Mouse (Mus musculus) kidney, postnatal 0 days (tissue): ENCODE results near the gene Xrcc1. TPM values are rescaled to one million over a fixed set of nuclear protein-coding genes. Genes with fewer than 3 reads are reported as not detected.
A peak's percentile ranks its signal among the peaks of the same experiment; 100 is the strongest.

Source experiments
- ATAC-seq: fragments of 200-750 bp; cut with Nextera tagmentation; replicated peaks from 2 replicates; pipeline ENCODE4 v1.8.0; 2017; ENCODE audit warnings: low read depth, moderate number of reproducible peaks, moderate TSS enrichment, moderate library complexity; ENCODE audit not compliant: low FRiP score
- DNase-seq: peaks from one replicate; pipeline ENCODE4 v3.0.0-alpha.2; 2016; ENCODE audit warnings: low spot score
- H3K27ac ChIP-seq: fragments of 300-500 bp; sonication (generic); 2 replicates; pipeline ENCODE4 v1.5.1; 2014; ENCODE audit warnings: mild to moderate bottlenecking
- H3K27me3 ChIP-seq: fragments of 300-500 bp; sonication (generic); 2 replicates; pipeline ENCODE4 v1.6.1; 2014; ENCODE audit warnings: low read length, mixed read lengths; ENCODE audit not compliant: insufficient read depth
- H3K36me3 ChIP-seq: fragments of 300-500 bp; sonication (generic); 2 replicates; pipeline ENCODE4 v1.6.1; 2014; ENCODE audit warnings: low read length, mixed read lengths; ENCODE audit not compliant: insufficient read depth
- H3K4me1 ChIP-seq: fragments of 300-500 bp; sonication (generic); replicated peaks from 2 replicates; pipeline ENCODE4 v1.6.1; 2014; ENCODE audit warnings: antibody characterized with exemption, low read length, mixed read lengths; ENCODE audit not compliant: insufficient read depth
- H3K4me2 ChIP-seq: fragments of 300-500 bp; sonication (generic); 2 replicates; pipeline ENCODE4 v1.6.1; 2014; ENCODE audit warnings: mild to moderate bottlenecking, low read length, moderate library complexity, mixed read lengths
- H3K4me3 ChIP-seq: fragments of 300-500 bp; sonication (generic); replicated peaks from 2 replicates; pipeline ENCODE4 v1.5.1; 2014; ENCODE audit warnings: low read depth, low read length
- H3K9ac ChIP-seq: fragments of 300-500 bp; sonication (generic); 2 replicates; pipeline ENCODE4 v1.6.1; 2014; ENCODE audit warnings: low read depth, low read length
- H3K9me3 ChIP-seq: fragments of 300-500 bp; sonication (generic); replicated peaks from 2 replicates; pipeline ENCODE4 v1.6.1; 2016; ENCODE audit warnings: low read length, inconsistent platforms, mixed read lengths
- CTCF ChIP-seq: IDR thresholded peaks from 2 replicates; pipeline ENCODE4 v1.5.1; 2016; ENCODE audit warnings: antibody characterized with exemption, low read depth, mild to moderate bottlenecking, moderate library complexity
- WGBS: fragments of 180-500 bp; shearing (Covaris S2); extraction: QIAGEN DNeasy Blood & Tissue Kit; methylation state at CpG from one replicate; pipeline ENCODE4 v1.1.7; 2014; 5-methylcytosine and 5-hydroxymethylcytosine counted together
- polyA plus RNA-seq: library from polyadenylated mRNA; unstranded; fragments of >200 nt; fragmentation: Nextera tagmentation; extraction: Ambion mirVana; gene quantifications from 2 replicates; pipeline ENCODE4 v1.2.1, GENCODE M21; 2015

The Xrcc1 gene
- 58.4 and 63.6 TPM in 2 replicates for polyA plus RNA-seq

- ATAC-seq (peak; percentile 1; the same call in 1 of the 2 replicates), DNase-seq (no peak)
- no peaks in the 10 kb centered on the region for H3K27me3 ChIP-seq
- H3K4me1 ChIP-seq = peaks cover 7% of the 10 kb centered on the region
- 21% methylated on average over 13 of the region's 13 CpGs for WGBS
- no peak for TF ChIP-seq CTCF
- H3K4me2 ChIP-seq = peak within 1 kb of the TSS; percentile 74
- peaks cover 13% of the 10 kb centered on the region; the same call in 1 of the 2 replicates for H3K36me3 ChIP-seq
- H3K27ac ChIP-seq = peak within 1 kb of the TSS; percentile 93
- H3K9me3 ChIP-seq = no peaks in the 10 kb centered on the region
- H3K4me3 ChIP-seq = peak within 1 kb of the TSS; percentile 85
- peak within 1 kb of the TSS; percentile 86 for H3K9ac ChIP-seq
Observed at GRCm38 (mm10) chr7:24546068-24546614, at the start of gene Xrcc1, which contains the start of gene Pinlyp. Xrcc1 (plus strand) TSS chr7:24546289. Pinlyp (minus strand) TSS chr7:24546118.

DNA sequence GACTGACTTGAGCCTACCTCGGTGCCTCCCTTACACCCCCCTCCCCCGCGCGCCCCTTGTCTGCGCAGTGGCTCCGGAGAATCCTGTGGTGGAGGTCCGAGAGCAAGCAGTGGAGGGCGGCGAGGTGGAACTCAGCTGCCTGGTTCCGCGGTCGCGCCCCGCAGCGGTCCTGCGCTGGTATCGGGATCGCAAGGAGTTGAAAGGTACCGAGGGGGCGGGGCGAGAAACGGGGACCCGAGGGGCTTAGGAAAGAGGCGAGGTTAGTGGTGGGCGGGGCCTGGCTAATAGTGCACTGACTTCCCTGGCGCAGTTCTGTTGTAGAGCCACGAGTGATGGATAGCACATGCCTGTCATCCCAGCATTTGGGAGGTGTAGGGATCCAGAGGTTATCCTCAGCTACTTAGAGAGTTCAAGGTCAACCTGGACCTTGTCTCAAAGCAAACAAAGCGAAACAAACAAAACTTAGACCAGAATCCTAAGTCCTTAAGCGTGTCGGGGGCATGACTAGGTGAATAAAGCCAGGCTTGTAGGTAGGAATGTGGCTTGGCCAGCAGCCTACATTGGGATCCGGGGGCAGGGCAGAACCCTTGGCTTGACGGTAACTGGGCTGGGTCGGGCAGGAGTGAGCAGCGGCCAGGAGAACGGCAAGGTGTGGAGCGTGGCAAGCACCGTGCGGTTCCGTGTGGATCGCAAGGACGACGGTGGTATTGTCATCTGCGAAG, 46.1 kb upstream of the Xrcc1 start:
- 0 out of 2 replicates have a peak, but pooled peaks cover 11% of the 10 kb centered on the region for H3K27me3 ChIP-seq
- H3K4me1 ChIP-seq = peaks cover 8% of the 10 kb centered on the region; the same call in 1 of the 2 replicates
- no peaks in the 10 kb centered on the region for H3K9me3 ChIP-seq
- DNase-seq (peak; percentile 70), ATAC-seq (peak; percentile 70)
- H3K27ac ChIP-seq = no peak overlapping the region
- H3K9ac ChIP-seq = 0 out of 2 replicates have a peak overlapping the region, but pooled peaks have one; percentile 2
- H3K36me3 ChIP-seq = no peaks in the 10 kb centered on the region
- peak; percentile 10; the same call in 1 of the 2 replicates for TF ChIP-seq CTCF
- peak overlapping the region; percentile 26; the same call in 1 of the 2 replicates for H3K4me3 ChIP-seq
- H3K4me2 ChIP-seq = peak overlapping the region; percentile 59
- 9% methylated on average over 43 of the region's 43 CpGs for WGBS

GRCm38 (mm10) chr7:24500929-24501328, 45.2 kb upstream of the Xrcc1 start:
- DNase-seq (no peak), ATAC-seq (no peak)
- H3K9ac ChIP-seq = no peak overlapping the region

DNA sequence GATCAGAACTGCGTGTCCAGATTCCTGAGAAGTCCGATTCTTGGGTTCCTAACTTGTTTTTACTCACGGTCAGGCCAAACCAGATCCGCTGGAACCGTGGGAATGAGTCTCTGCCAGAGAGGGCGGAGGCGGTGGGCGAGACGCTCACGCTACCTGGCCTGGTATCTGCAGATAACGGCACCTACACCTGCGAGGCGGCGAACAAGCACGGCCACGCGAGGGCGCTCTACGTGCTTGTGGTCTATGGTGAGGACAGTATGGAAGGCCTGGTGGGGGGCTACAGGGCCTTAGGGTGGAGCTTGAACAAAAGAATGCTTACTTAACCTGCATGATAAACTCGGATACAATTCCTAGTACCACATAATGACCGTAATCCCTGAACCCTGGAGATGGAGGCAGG, 44.6 kb upstream of the Xrcc1 start:
- TF ChIP-seq CTCF = peak; percentile 35; the same call in 1 of the 2 replicates
- no peak overlapping the region for H3K4me2 ChIP-seq
- ATAC-seq = no peak
- WGBS = 64% methylated on average over 21 of the region's 21 CpGs
- no peaks in the 10 kb centered on the region for H3K36me3 ChIP-seq
- H3K4me1 ChIP-seq = peaks cover 8% of the 10 kb centered on the region; the same call in 1 of the 2 replicates
- 0 out of 2 replicates have a peak, but pooled peaks cover 11% of the 10 kb centered on the region for H3K27me3 ChIP-seq
- no peak overlapping the region for H3K9ac ChIP-seq
- H3K27ac ChIP-seq = no peak overlapping the region
- DNase-seq = no peak
- no peaks in the 10 kb centered on the region for H3K9me3 ChIP-seq
- H3K4me3 ChIP-seq = no peak overlapping the region

More at GRCm38 (mm10) chr7:24500929-24501328, 45.2 kb upstream of the Xrcc1 start:
- Histone ChIP-seq H3K4me2 (no peak overlapping the region), H3K4me1 (peaks cover 8% of the 10 kb centered on the region; the same call in 1 of the 2 replicates), H3K9me3 (no peaks in the 10 kb centered on the region), H3K27ac (no peak overlapping the region), H3K36me3 (no peaks in the 10 kb centered on the region), H3K27me3 (0 out of 2 replicates have a peak, but pooled peaks cover 11% of the 10 kb centered on the region), H3K4me3 (no peak overlapping the region)
- 49% methylated on average over 7 of the region's 7 CpGs for WGBS
- TF ChIP-seq CTCF = peak; percentile 49

GRCm38 (mm10) chr7:24504004-24504403, 42.1 kb upstream of the Xrcc1 start:
- H3K36me3 ChIP-seq = no peaks in the 10 kb centered on the region
- TF ChIP-seq CTCF = no peak
- no peak overlapping the region for H3K9ac ChIP-seq
- WGBS = 27% methylated on average over 9 of the region's 10 CpGs
- no peak overlapping the region for H3K4me3 ChIP-seq
- DNase-seq (no peak), ATAC-seq (no peak)
- H3K4me1 ChIP-seq = peaks cover 11% of the 10 kb centered on the region; the same call in 1 of the 2 replicates
- no peak overlapping the region for H3K4me2 ChIP-seq
- 0 out of 2 replicates have a peak, but pooled peaks cover 8% of the 10 kb centered on the region for H3K27me3 ChIP-seq
- H3K9me3 ChIP-seq = no peaks in the 10 kb centered on the region
- no peak overlapping the region for H3K27ac ChIP-seq

- ATAC-seq (no peak), DNase-seq (no peak)
Observed at GRCm38 (mm10) chr7:24504868-24505267, 41.2 kb upstream of the Xrcc1 start.

More at GRCm38 (mm10) chr7:24504868-24505267, 41.2 kb upstream of the Xrcc1 start:
- Histone ChIP-seq H3K9ac (no peak overlapping the region), H3K36me3 (no peaks in the 10 kb centered on the region), H3K4me1 (peaks cover 10% of the 10 kb centered on the region; the same call in 1 of the 2 replicates), H3K4me2 (no peak overlapping the region), H3K27ac (no peak overlapping the region), H3K27me3 (0 out of 2 replicates have a peak, but pooled peaks cover 7% of the 10 kb centered on the region), H3K9me3 (no peaks in the 10 kb centered on the region), H3K4me3 (no peak overlapping the region)
- 13% methylated on average over 4 of the region's 4 CpGs for WGBS
- TF ChIP-seq CTCF = no peak
